Mouse (Mus musculus): ENCODE measurements around the gene Ptprg.

Gene Ptprg

GRCm38 (mm10) chr14:11569734-11570133 is 16.4 kb downstream of the Ptprg start:
- DNase-seq, result no peak

GRCm38 (mm10) chr14:11571766-11572394 is 18.5 kb downstream of the Ptprg start:
- DNase-seq, result no peak

- DNase-seq, result no peak
These were observed 19.1 kb downstream of the Ptprg start for GRCm38 (mm10) chr14:11572395-11572784.

GRCm38 (mm10) chr14:11573710-11574109 is 20.4 kb downstream of the Ptprg start:
- DNase-seq, result no peak

- no peak for DNase-seq
These were observed 24.1 kb downstream of the Ptprg start for GRCm38 (mm10) chr14:11577276-11577909.

- no peak for DNase-seq
These were observed 24.6 kb downstream of the Ptprg start for GRCm38 (mm10) chr14:11577910-11578309.

- DNase-seq, result no peak
These were observed 25.2 kb downstream of the Ptprg start for GRCm38 (mm10) chr14:11578492-11578967.

- no peak for DNase-seq
These were observed 26.6 kb downstream of the Ptprg start for GRCm38 (mm10) chr14:11579950-11580349.

GRCm38 (mm10) chr14:11584263-11584662 is 30.9 kb downstream of the Ptprg start:
- no peak for DNase-seq

GRCm38 (mm10) chr14:11584929-11585633 is 31.7 kb downstream of the Ptprg start:
- DNase-seq, result no peak

GRCm38 (mm10) chr14:11590387-11590786 is 37.1 kb downstream of the Ptprg start:
- DNase-seq, result no peak

GRCm38 (mm10) chr14:11592650-11593049 is 39.3 kb downstream of the Ptprg start:
- DNase-seq, result no peak

- DNase-seq, result no peak
These were observed 41.0 kb downstream of the Ptprg start for GRCm38 (mm10) chr14:11594336-11594735.

GRCm38 (mm10) chr14:11604133-11604865 is 51.0 kb downstream of the Ptprg start:
- no peak for DNase-seq

GRCm38 (mm10) chr14:11608366-11608765 is 55.0 kb downstream of the Ptprg start:
- DNase-seq, result no peak

- no peak for DNase-seq
These were observed 56.7 kb downstream of the Ptprg start for GRCm38 (mm10) chr14:11609857-11610582.

GRCm38 (mm10) chr14:11612426-11612825 is 59.1 kb downstream of the Ptprg start:
- DNase-seq, result no peak

- no peak for DNase-seq
These were observed 59.8 kb downstream of the Ptprg start for GRCm38 (mm10) chr14:11613146-11613545.

- no peak for DNase-seq
These were observed 62.4 kb downstream of the Ptprg start for GRCm38 (mm10) chr14:11615697-11616096.

GRCm38 (mm10) chr14:11617362-11617761 is 64.0 kb downstream of the Ptprg start:
- DNase-seq, result no peak

GRCm38 (mm10) chr14:11618140-11618705 is 64.9 kb downstream of the Ptprg start:
- no peak for DNase-seq

GRCm38 (mm10) chr14:11619606-11620005 is 66.3 kb downstream of the Ptprg start:
- no peak for DNase-seq
